In the genomic region with DNA sequence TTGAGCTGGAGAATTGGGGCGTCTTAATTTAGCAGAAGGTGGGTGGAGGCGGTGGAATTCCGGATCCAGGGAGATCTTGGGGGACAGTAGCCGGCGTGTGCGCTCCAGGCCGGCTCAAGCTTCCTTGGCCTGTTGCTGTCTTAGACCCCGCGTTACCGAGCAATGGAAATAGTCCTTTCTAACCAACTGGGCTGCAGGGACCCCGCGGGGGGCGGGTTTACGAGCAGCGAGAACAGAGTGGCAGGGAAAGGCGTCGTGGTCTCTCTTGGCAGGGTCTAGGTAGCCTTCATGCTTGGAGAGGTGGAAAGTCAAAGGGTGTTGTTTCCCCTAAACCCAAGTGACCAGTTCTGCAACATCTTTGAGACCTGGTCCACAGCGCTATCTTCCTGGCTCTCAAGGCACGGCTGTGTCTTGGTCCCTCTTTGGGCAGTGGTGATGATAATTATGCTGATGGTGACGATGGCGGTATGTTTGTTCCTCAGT, we compare ENCODE assay signal across 8 mouse cellular contexts. TPM values are rescaled to one million over a fixed set of nuclear protein-coding genes. Genes with fewer than 3 reads are reported as not detected.
DNase-seq lines count a peak whose midpoint lies in the region; ATAC-seq and TF ChIP-seq lines count a peak whose summit lies in the region.

No protein-coding gene starts in this region.

- H3K4me3 ChIP-seq in liver, adult 2 months (ENCODE audit: insufficient read depth, low read depth, low read length): peak overlapping the region; percentile 42; the same call in 1 of the 2 replicates
- peak overlapping the region; percentile 8 for H3K4me3 ChIP-seq in bone marrow macrophage, adult 2 months (ENCODE audit: insufficient read depth, low read length)
- peak overlapping the region; percentile 49 for H3K4me3 ChIP-seq in forebrain, embryonic 16.5 days (replicated peaks; ENCODE audit: low read length)
- H3K4me3 ChIP-seq in midbrain, embryonic 15.5 days: peak overlapping the region; percentile 38

- H3K9me3 ChIP-seq in forebrain, embryonic 16.5 days (ENCODE audit: control insufficient read depth, low read length): no peaks in the 10 kb centered on the region
- H3K9me3 ChIP-seq in midbrain, embryonic 15.5 days: no peaks in the 10 kb centered on the region

- TF ChIP-seq POLR2A in liver, adult 2 months (IDR thresholded peaks at IDR 0.05; ENCODE audit: extremely low read depth, insufficient read depth, low read length): no peak
- no peak for TF ChIP-seq POLR2A in bone marrow macrophage, adult 2 months (IDR thresholded peaks at IDR 0.05; ENCODE audit: borderline replicate concordance, low read depth, low read length)

- TF ChIP-seq CTCF in liver, adult 2 months (IDR thresholded peaks at IDR 0.05; ENCODE audit: low read depth, low read length): no peak
- no peak for TF ChIP-seq CTCF in bone marrow macrophage, adult 2 months (IDR thresholded peaks at IDR 0.05; ENCODE audit: low read depth, low read length)

- H3K9ac ChIP-seq in liver, adult 2 months (ENCODE audit: low read depth, low read length): no peak overlapping the region; the same call in 1 of the 2 replicates
- H3K9ac ChIP-seq in forebrain, embryonic 16.5 days (replicated peaks; ENCODE audit: low read depth, low read length): peak overlapping the region; percentile 44
- peak overlapping the region; percentile 39 for H3K9ac ChIP-seq in midbrain, embryonic 15.5 days

- H3K27me3 ChIP-seq in liver, adult 2 months (ENCODE audit: control insufficient read depth, insufficient read depth, low read length): peaks cover 20% of the 10 kb centered on the region
- peaks cover 37% of the 10 kb centered on the region for H3K27me3 ChIP-seq in forebrain, embryonic 16.5 days (replicated peaks; ENCODE audit: control insufficient read depth, insufficient read depth, low read length)
- peaks cover 44% of the 10 kb centered on the region for H3K27me3 ChIP-seq in midbrain, embryonic 15.5 days (replicated peaks)

- no peaks in the 10 kb centered on the region for H3K79me2 ChIP-seq in liver, adult 2 months (ENCODE audit: control insufficient read depth, insufficient read depth, low read length)

- no peaks in the 10 kb centered on the region for H3K36me3 ChIP-seq in liver, adult 2 months (ENCODE audit: control insufficient read depth, insufficient read depth, low read length)
- no peaks in the 10 kb centered on the region for H3K36me3 ChIP-seq in forebrain, embryonic 16.5 days (ENCODE audit: control insufficient read depth, insufficient read depth)
- H3K36me3 ChIP-seq in midbrain, embryonic 15.5 days (replicated peaks): no peaks in the 10 kb centered on the region

- 1% methylated on average over 21 of the region's 21 CpGs for WGBS in liver, adult 2 months
- WGBS in forebrain, embryonic 16.5 days: under 1% methylated on average over 21 of the region's 21 CpGs
- WGBS in midbrain, embryonic 15.5 days: 1% methylated on average over 21 of the region's 21 CpGs

- ATAC-seq in forebrain, embryonic 16.5 days: peak; percentile 49
- peak; percentile 49 for ATAC-seq in midbrain, embryonic 15.5 days (replicated peaks)

- no peak for DNase-seq in liver, adult 2 months (ENCODE audit: extremely low read depth, low read depth, low spot score)
- no peak for DNase-seq in liver
- DNase-seq in kidney, postnatal 14 days: peak; percentile 39
- DNase-seq in layer of hippocampus, postnatal 10 days (ENCODE audit: low spot score in 2 of 2): no peak
- DNase-seq in layer of hippocampus, adult 9-11 months: no peak

- H3K4me2 ChIP-seq in forebrain, embryonic 16.5 days (ENCODE audit: low read length): peak overlapping the region; percentile 91
- peak overlapping the region; percentile 86 for H3K4me2 ChIP-seq in midbrain, embryonic 15.5 days

- no peak overlapping the region for H3K27ac ChIP-seq in liver, adult 2 months (replicated peaks; ENCODE audit: insufficient read depth, low read depth, low read length)
- H3K27ac ChIP-seq in bone marrow macrophage, adult 2 months (ENCODE audit: insufficient read depth, low read depth, low read length): no peak overlapping the region
- no peak overlapping the region for H3K27ac ChIP-seq in forebrain, embryonic 16.5 days (ENCODE audit: low read length)
- no peak overlapping the region for H3K27ac ChIP-seq in midbrain, embryonic 15.5 days

- H3K4me1 ChIP-seq in liver, adult 2 months (ENCODE audit: control insufficient read depth, insufficient read depth, low read length): peaks cover 4% of the 10 kb centered on the region; the same call in 1 of the 2 replicates
- peaks cover 9% of the 10 kb centered on the region; the same call in 1 of the 2 replicates for H3K4me1 ChIP-seq in bone marrow macrophage, adult 2 months (ENCODE audit: control insufficient read depth, insufficient read depth, low read length)
- H3K4me1 ChIP-seq in forebrain, embryonic 16.5 days (replicated peaks; ENCODE audit: control insufficient read depth, insufficient read depth, low read length): peaks cover 39% of the 10 kb centered on the region
- peaks cover 37% of the 10 kb centered on the region for H3K4me1 ChIP-seq in midbrain, embryonic 15.5 days

RNA-seq across cellular contexts. Expression of a gene that starts 4.5 kb away (rescaled TPM):
- 4.5 and 5.2 TPM in 2 replicates for total RNA-seq in liver, adult 2 months (2014; rRNA removed)
- 1.1 and 1.2 TPM in 2 replicates for polyA plus RNA-seq in liver, adult 2 months (2012; rRNA removed)
- 0.23 and 0.27 TPM in 2 replicates for polyA plus RNA-seq in bone marrow macrophage, adult 2 months (2012; ENCODE audit: insufficient read depth, insufficient read length, missing spikeins)
- polyA plus RNA-seq in forebrain, embryonic 16.5 days (2015; fragmentation: Nextera tagmentation; extraction: Ambion mirVana): 11.3 and 12.1 TPM in 2 replicates
- polyA plus RNA-seq in midbrain, embryonic 15.5 days (2015; fragmentation: Nextera tagmentation; extraction: Ambion mirVana): 11.1 and 11.3 TPM in 2 replicates
- total RNA-seq in layer of hippocampus, postnatal 10 days (2021): 10 to 100 TPM; 93.7 to 94.8 TPM
